Mouse (Mus musculus) ES-E14 (cell line): ENCODE data around the gene Mrps7. TPM values are rescaled to one million over a fixed set of nuclear protein-coding genes. Genes with fewer than 3 reads are reported as not detected.

Experiments
- DNase-seq: peaks from one replicate; pipeline ENCODE4 v3.0.0-alpha.2; 2013; ENCODE audit warnings: low read depth, low spot score
- H3K27ac ChIP-seq: 2 replicates; pipeline ENCODE4 v1.5.1; 2012; ENCODE audit warnings: low read depth, mild to moderate bottlenecking, low read length, moderate library complexity, mixed read lengths; ENCODE audit not compliant: poor library complexity, insufficient read depth, severe bottlenecking
- H3K36me3 ChIP-seq: 2 replicates; pipeline ENCODE4 v1.6.1; 2012; ENCODE audit warnings: mild to moderate bottlenecking, low read length, moderate library complexity, mixed read lengths; ENCODE audit not compliant: control insufficient read depth, poor library complexity, insufficient read depth, severe bottlenecking
- H3K4me1 ChIP-seq, 2 experiments: fragments of 150-350 bp in 1 of 2; sonication (generic) in 1 of 2; 2 replicates each; pipeline ENCODE4 v1.6.1; 2012; ENCODE audit warnings: low read length in 2 of 2, mild to moderate bottlenecking in 1 of 2, mixed read lengths in 1 of 2; ENCODE audit not compliant: control insufficient read depth in 2 of 2, insufficient read depth in 2 of 2, poor library complexity in 1 of 2
- H3K4me3 ChIP-seq, 2 experiments: fragments of 150-350 bp in 1 of 2; sonication (generic) in 1 of 2; 2 replicates each; pipeline ENCODE4 v1.5.1; 2012; ENCODE audit warnings: low read length in 2 of 2, low read depth in 1 of 2, mild to moderate bottlenecking in 1 of 2, mixed read lengths in 1 of 2; ENCODE audit not compliant: insufficient read depth in 1 of 2, poor library complexity in 1 of 2, severe bottlenecking in 1 of 2
- H3K9ac ChIP-seq: 2 replicates; pipeline ENCODE4 v1.6.1; 2012; ENCODE audit warnings: low read depth, mild to moderate bottlenecking, low read length, mixed read lengths; ENCODE audit not compliant: poor library complexity, insufficient read depth, severe bottlenecking
- H3K9me3 ChIP-seq: fragments of 150-350 bp; sonication (generic); 2 replicates; pipeline ENCODE4 v1.6.1; 2012; ENCODE audit warnings: low read depth, mild to moderate bottlenecking, low read length; ENCODE audit not compliant: control insufficient read depth, insufficient read depth
- CHD2 ChIP-seq: IDR thresholded peaks from 2 replicates; pipeline ENCODE4 v1.6.1; 2014; ENCODE audit warnings: mild to moderate bottlenecking, low read depth, low read length, inconsistent platforms
- HCFC1 ChIP-seq: IDR thresholded peaks from 2 replicates; pipeline ENCODE4 v1.6.1; 2012; ENCODE audit warnings: low read length, inconsistent platforms, borderline replicate concordance; ENCODE audit not compliant: insufficient read depth
- MAFK ChIP-seq: IDR thresholded peaks from 2 replicates; pipeline ENCODE4 v1.6.1; 2014; ENCODE audit warnings: mild to moderate bottlenecking, low read depth, low read length, inconsistent platforms; ENCODE audit not compliant: insufficient read depth
- ZC3H11A ChIP-seq: IDR thresholded peaks from 2 replicates; pipeline ENCODE4 v1.6.1; 2012; ENCODE audit warnings: low read depth, mild to moderate bottlenecking, inconsistent platforms, low read length, borderline replicate concordance
- ZNF384 ChIP-seq: IDR thresholded peaks from 2 replicates; pipeline ENCODE4 v1.6.1; 2012; ENCODE audit warnings: low read depth, low read length, inconsistent platforms
- in situ Hi-C, 2 experiments: fragments of 600-800 bp; cut with MboI; formaldehyde crosslinking; loops; one replicate each; pipeline ENCODE4 v1.15.1; 2025; ENCODE audit warnings: low sequenced_read_pairs in 2 of 2, inconsistent platforms in 1 of 2; ENCODE audit not compliant: unreplicated experiment in 2 of 2
- total RNA-seq: library from RNA; depleted of rRNA; stranded (reverse); fragments of 300-350 nt; gene quantifications from 2 replicates; pipeline ENCODE4 v1.2.3, GENCODE M21; 2012

Mrps7 gene
- total RNA-seq, 1 experiment = 74.9 TPM

DNA sequence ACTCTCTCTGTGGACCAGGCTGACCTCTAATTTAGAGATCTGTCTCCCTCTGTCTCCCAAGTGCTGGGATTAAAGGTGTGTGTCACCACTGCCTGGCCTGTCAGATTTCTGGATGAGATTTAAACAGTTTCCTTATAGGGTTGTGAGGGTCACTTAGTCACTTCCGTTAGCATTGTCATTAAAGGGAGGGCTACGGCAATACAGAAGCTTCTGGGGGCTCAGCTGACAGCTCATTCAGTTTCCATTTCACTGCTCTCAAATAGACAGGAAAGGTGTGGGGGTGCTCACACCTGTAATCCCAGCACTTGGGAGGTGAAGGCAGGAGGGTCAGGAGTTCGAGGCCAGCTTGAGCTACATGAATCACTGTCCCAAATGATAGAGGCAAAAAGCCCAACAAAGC, 33.2 kb downstream of the Mrps7 start:
- no peak for TF ChIP-seq ZC3H11A
- Histone ChIP-seq H3K9me3 (no peaks in the 10 kb centered on the region), H3K4me1 (peaks cover 3 to 39% of the 10 kb centered on the region in 2 experiments), H3K27ac (no peak overlapping the region), H3K36me3 (no peaks in the 10 kb centered on the region), H3K9ac (peak overlapping the region; percentile 14; the same call in 1 of the 2 replicates), H3K4me3 (no peak overlapping the region)
- in situ Hi-C loops = no loop called here
- no peak for DNase-seq

DNA sequence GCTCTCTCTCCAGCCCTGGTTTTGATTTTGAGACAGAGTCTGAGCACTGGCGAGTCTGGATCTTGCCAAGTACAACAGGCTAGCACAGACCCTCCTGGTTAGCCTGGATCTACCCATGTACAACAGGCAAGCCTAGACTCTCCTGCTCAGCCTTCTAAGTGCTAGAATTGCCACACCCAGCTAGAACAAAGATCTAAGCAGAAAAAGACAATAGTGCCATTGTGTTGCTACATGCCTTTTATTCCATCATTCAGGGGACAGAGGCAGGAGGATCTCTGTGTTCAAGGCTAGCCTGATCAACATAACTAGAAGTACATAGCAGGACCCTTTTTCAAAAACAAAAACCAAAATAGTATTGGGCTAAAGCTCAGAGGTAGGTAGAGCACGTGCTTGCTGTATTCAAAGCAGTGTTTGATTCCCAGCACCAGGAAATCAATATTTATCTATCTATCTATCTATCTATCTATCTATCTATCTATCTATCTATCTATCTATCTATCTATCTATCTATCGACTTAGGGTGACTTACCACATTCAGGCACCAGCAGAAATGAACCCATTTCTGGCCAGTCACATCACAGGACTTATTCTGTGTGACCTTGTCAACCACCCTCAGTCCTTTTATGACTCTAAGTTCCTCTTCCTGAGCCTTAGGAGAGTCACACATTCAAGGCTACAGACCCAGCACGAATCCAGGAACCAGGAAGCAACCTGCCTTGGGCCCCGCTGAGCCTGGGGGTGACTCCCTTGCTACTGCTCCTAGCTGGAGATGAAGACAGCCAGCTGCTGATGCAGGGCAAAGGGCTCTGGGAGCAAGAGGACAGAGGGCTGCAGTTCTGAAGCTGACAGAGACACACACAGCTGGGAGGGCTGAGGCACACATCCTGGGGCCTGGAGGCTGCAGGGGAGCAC, 35.0 kb downstream of the Mrps7 start:
- Histone ChIP-seq H3K27ac (peak overlapping the region; percentile 59; the same call in 1 of the 2 replicates), H3K9me3 (no peaks in the 10 kb centered on the region), H3K9ac (peak overlapping the region; percentile 16; the same call in 1 of the 2 replicates), H3K4me3 (no peak overlapping the region), H3K36me3 (peaks cover 2% of the 10 kb centered on the region; the same call in 1 of the 2 replicates), H3K4me1 (peaks cover 3 to 44% of the 10 kb centered on the region in 2 experiments)
- DNase-seq = no peak
- TF ChIP-seq ZNF384 (no peak), HCFC1 (no peak), CHD2 (no peak)
- in situ Hi-C loops = no loop called here

DNA sequence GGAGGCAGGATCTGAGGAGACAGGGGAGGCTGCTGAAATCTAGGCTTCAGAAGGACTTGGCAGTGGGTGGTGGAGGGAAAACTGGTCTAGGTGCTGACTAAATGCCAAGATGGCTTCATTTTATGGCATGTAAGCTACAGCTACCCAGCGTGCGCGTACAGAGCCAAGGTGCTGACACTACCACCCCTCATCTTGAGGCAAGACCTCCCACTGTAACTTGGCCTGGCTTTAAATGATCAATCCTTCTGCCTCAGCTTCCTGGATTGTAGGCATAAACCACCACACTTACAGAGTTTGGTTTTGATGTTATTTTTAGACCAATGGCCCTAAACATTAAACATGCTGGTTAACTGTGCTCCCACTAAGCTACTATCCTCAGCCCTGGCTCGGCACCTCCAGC, 35.8 kb downstream of the Mrps7 start:
- H3K4me1 ChIP-seq = peaks cover 6 to 44% of the 10 kb centered on the region in 2 experiments
- no peak for DNase-seq
- TF ChIP-seq ZNF384 (no peak), MAFK (no peak), ZC3H11A (no peak), HCFC1 (no peak), CHD2 (no peak)
- peak overlapping the region; percentile 59 for H3K27ac ChIP-seq
- no peak overlapping the region for H3K4me3 ChIP-seq
- peaks cover 4% of the 10 kb centered on the region; the same call in 1 of the 2 replicates for H3K36me3 ChIP-seq
- peak overlapping the region; percentile 16; the same call in 1 of the 2 replicates for H3K9ac ChIP-seq
- in situ Hi-C loops = no loop called here
- H3K9me3 ChIP-seq = no peaks in the 10 kb centered on the region

DNA sequence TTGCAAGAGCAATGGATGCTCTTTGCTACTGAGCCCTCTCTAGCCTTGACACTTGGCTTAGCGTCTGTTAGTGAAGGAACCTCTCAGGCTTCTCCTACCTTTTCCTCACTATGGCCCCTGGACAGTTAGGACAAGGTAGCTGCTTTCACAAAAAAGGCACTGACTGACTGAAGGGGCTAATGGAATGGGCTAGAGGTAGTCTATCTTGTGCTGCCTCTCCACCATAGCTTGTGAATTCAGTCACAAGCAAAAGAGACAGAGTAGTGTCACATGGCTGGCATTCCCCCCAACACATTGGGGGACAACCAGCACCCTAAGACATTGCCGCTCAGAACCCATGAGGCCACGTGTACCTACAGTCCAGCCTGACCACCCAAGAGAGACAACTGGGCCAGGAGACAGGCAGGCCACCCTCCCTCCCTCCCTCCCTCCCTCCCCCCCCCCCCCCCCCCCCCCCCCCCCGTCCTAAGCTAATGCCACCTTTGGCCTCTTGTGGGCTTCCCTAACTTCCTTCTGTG, 36.6 kb downstream of the Mrps7 start:
- H3K4me3 ChIP-seq = no peak overlapping the region
- DNase-seq = no peak
- H3K36me3 ChIP-seq = peaks cover 4% of the 10 kb centered on the region; the same call in 1 of the 2 replicates
- peak overlapping the region; percentile 44; the same call in 1 of the 2 replicates for H3K27ac ChIP-seq
- H3K9ac ChIP-seq = no peak overlapping the region
- no peaks in the 10 kb centered on the region for H3K9me3 ChIP-seq
- peaks cover 8 to 40% of the 10 kb centered on the region in 2 experiments for H3K4me1 ChIP-seq
- TF ChIP-seq CHD2 = no peak
- TF ChIP-seq MAFK = no peak
- no peak for TF ChIP-seq HCFC1
- TF ChIP-seq ZC3H11A = no peak
- TF ChIP-seq ZNF384 = no peak
- in situ Hi-C loops = no loop called here
